Mouse (Mus musculus) heart, embryonic 10.5 days (tissue): ENCODE data around the gene Garnl3. TPM values are rescaled to one million over a fixed set of nuclear protein-coding genes. Genes with fewer than 3 reads are reported as not detected.
A peak's percentile ranks its signal among the peaks of the same experiment; 100 is the strongest.

Experiments
- DNase-seq: peaks from one replicate; pipeline ENCODE4 v3.0.0-alpha.2; 2017; ENCODE audit warnings: low spot score
- H3K27ac ChIP-seq: fragments of 300-500 bp; sonication (generic); 2 replicates; pipeline ENCODE4 v1.5.1; 2016; ENCODE audit warnings: mild to moderate bottlenecking
- H3K27me3 ChIP-seq: fragments of 300-500 bp; sonication (generic); 2 replicates; pipeline ENCODE4 v1.6.1; 2016; ENCODE audit warnings: mild to moderate bottlenecking; ENCODE audit not compliant: poor library complexity, insufficient read depth, severe bottlenecking
- H3K36me3 ChIP-seq: fragments of 300-500 bp; sonication (generic); 2 replicates; pipeline ENCODE4 v1.6.1; 2016; ENCODE audit warnings: mild to moderate bottlenecking, moderate library complexity
- H3K4me1 ChIP-seq: fragments of 300-500 bp; sonication (generic); 2 replicates; pipeline ENCODE4 v1.6.1; 2016; ENCODE audit warnings: mild to moderate bottlenecking
- H3K4me3 ChIP-seq: fragments of 300-500 bp; sonication (generic); 2 replicates; pipeline ENCODE4 v1.5.1; 2016; ENCODE audit warnings: mild to moderate bottlenecking, moderate library complexity
- H3K9me3 ChIP-seq: fragments of 300-500 bp; sonication (generic); 2 replicates; pipeline ENCODE4 v1.6.1; 2016; ENCODE audit warnings: mild to moderate bottlenecking, moderate library complexity
- WGBS: fragments of 180-500 bp; shearing (Covaris S2); methylation state at CpG from one replicate; pipeline ENCODE4 v1.1.7; 2016; 5-methylcytosine and 5-hydroxymethylcytosine counted together
- polyA plus RNA-seq: library from polyadenylated mRNA; unstranded; fragments of >200 nt; fragmentation: Nextera tagmentation; extraction: Ambion mirVana; gene quantifications from 2 replicates; pipeline ENCODE4 v1.2.1, GENCODE M21; 2016

The Garnl3 gene
- polyA plus RNA-seq, 1 experiment from 2014 or later: 10.5 TPM

- Histone ChIP-seq H3K27me3 (no peaks in the 10 kb centered on the region), H3K9me3 (no peaks in the 10 kb centered on the region), H3K27ac (peak overlapping the region; percentile 96), H3K4me3 (peak overlapping the region; percentile 72), H3K4me1 (peaks cover 47% of the 10 kb centered on the region), H3K36me3 (peaks cover 31% of the 10 kb centered on the region)
- WGBS: under 1% methylated on average over 55 of the region's 55 CpGs
- peak; percentile 94 for DNase-seq
Measured at GRCm38 (mm10) chr2:32966689-32967631, 164.5 kb downstream of the Garnl3 start.

GRCm38 (mm10) chr2:32966184-32966688, 165.2 kb downstream of the Garnl3 start:
- 11% methylated on average over 13 of the region's 13 CpGs for WGBS
- H3K36me3 ChIP-seq: peaks cover 31% of the 10 kb centered on the region
- peak overlapping the region; percentile 72 for H3K4me3 ChIP-seq
- no peaks in the 10 kb centered on the region for H3K9me3 ChIP-seq
- peaks cover 49% of the 10 kb centered on the region for H3K4me1 ChIP-seq
- peak overlapping the region; percentile 96 for H3K27ac ChIP-seq
- DNase-seq: no peak
- no peaks in the 10 kb centered on the region for H3K27me3 ChIP-seq

DNA sequence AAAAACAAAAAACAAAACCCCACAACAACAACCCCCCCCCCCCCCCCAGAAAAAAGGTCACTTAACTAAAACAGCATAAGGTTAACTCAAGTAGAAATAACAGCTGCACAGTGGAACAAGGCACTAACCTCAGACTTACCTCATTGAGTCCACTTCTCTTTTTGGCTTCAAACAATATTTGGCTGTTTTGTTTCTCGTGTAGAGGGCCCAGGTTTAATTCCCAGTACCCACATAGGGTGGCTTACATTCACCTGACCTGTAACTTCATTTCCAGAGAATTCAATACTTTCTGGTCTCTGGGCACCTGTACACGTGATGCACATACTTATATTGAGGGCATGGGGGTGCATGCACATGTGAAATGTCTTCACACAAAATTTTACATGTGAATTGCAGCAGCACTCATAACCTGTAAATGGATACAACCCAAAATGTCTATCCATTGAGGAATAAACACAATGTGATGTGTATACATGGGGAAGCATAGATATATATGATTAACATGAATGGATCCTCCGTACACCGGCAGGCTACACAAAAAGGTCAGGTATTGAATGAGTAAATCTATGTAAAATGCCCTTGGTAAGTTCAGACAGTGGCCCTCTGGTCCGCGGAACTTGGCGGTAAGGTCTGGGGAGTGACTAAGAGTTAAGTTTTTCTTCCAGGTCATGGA, 165.8 kb downstream of the Garnl3 start:
- WGBS: 20% methylated on average over 7 of the region's 7 CpGs
- 0 out of 2 replicates have a peak overlapping the region, but pooled peaks have one; percentile 96 for H3K27ac ChIP-seq
- no peak for DNase-seq
- H3K9me3 ChIP-seq: no peaks in the 10 kb centered on the region
- H3K27me3 ChIP-seq: no peaks in the 10 kb centered on the region
- peaks cover 55% of the 10 kb centered on the region for H3K4me1 ChIP-seq
- peaks cover 31% of the 10 kb centered on the region for H3K36me3 ChIP-seq
- peak overlapping the region; percentile 72 for H3K4me3 ChIP-seq

DNA sequence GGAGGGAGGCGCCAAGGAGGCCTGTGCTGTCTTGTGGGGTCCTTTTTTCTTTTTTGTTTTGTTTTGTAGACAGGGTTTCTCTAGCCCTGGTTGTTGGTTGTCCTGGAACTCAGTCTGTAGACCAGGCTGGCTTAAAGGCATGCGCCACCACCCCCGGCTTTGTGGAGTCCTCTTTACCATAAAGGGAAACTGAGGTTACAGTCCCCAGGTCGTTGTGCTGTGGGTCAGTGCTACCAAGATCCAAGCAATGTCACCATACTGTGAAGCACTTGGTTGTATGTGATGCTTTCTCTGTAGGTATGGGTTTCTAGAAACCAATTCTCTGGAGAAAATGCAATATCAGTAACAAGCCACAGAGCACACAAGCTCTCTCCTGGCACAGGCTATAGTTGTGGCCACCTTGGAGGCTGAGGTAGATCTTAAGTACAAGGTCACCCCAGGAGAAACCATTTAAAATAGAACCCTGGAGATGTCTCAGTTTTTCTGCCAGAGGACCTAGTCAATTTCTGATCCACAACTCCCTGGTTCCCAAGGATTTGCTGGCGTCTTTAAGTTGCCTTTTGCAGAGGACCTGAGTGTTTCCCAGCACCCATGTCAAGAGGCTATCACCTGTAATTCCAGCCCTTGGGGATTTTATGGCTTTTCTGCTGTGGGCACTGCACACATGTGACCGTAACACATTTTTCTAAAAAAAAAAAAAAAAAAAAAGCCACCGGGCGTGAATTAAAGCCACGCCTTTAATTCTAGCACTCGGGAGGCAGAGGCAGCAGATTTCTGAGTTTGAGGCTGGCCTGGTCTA, 166.6 kb downstream of the Garnl3 start:
- WGBS: 33% methylated on average over 10 of the region's 10 CpGs
- no peak overlapping the region for H3K4me3 ChIP-seq
- no peaks in the 10 kb centered on the region for H3K9me3 ChIP-seq
- no peaks in the 10 kb centered on the region for H3K27me3 ChIP-seq
- no peak for DNase-seq
- H3K4me1 ChIP-seq: peaks cover 58% of the 10 kb centered on the region
- peaks cover 31% of the 10 kb centered on the region for H3K36me3 ChIP-seq
- no peak overlapping the region for H3K27ac ChIP-seq

DNA sequence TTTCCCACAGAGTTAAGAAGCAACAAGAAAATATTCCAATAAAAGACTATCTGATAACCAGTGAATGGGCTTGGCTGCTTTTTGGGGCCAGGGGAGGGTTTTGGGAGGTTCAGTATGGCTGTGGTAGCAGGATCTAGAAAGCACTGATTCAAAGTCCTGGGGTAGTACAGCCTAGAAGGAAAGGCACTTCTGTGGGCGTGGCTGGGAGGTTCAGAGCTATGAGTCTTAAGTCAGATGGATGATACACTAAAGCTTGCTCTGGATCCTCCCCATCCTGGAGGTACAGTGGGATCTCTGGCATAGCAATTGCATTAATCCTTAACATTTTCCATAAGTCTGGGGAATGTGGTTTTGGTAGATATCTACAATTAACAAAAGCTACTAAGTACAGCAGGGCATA, 167.5 kb downstream of the Garnl3 start:
- peak overlapping the region; percentile 89; the same call in 1 of the 2 replicates for H3K4me3 ChIP-seq
- no peak overlapping the region for H3K27ac ChIP-seq
- peaks cover 51% of the 10 kb centered on the region for H3K4me1 ChIP-seq

DNA sequence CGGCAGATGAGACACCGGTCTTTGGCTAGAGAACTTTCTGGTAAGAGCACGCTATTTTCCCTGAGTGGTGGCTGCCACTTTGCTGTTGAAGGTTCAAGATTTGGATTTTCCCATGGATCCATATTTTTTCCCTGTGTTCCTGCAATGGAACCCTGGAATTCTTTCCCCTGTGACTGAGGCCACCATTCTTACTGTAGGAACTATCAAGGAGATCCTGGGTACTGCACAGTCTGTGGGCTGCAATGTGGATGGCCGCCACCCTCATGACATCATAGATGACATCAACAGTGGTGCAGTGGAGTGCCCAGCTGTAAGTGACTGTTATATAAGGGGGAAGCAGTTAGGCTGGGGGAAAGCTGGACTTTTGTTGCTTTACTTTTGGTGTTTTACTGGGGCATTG, 167.9 kb downstream of the Garnl3 start:
- no peak for DNase-seq
- Histone ChIP-seq H3K4me3 (peak overlapping the region; percentile 89), H3K9me3 (no peaks in the 10 kb centered on the region), H3K27ac (no peak overlapping the region), H3K36me3 (peaks cover 31% of the 10 kb centered on the region), H3K27me3 (no peaks in the 10 kb centered on the region), H3K4me1 (peaks cover 49% of the 10 kb centered on the region)
- WGBS: 69% methylated on average over 4 of the region's 4 CpGs

More for the DNA sequence above, 167.5 kb downstream of the Garnl3 start:
- 71% methylated on average over 1 of the region's 1 CpGs for WGBS
- H3K36me3 ChIP-seq: peaks cover 31% of the 10 kb centered on the region
- H3K27me3 ChIP-seq: no peaks in the 10 kb centered on the region
- no peaks in the 10 kb centered on the region for H3K9me3 ChIP-seq
- no peak for DNase-seq

DNA sequence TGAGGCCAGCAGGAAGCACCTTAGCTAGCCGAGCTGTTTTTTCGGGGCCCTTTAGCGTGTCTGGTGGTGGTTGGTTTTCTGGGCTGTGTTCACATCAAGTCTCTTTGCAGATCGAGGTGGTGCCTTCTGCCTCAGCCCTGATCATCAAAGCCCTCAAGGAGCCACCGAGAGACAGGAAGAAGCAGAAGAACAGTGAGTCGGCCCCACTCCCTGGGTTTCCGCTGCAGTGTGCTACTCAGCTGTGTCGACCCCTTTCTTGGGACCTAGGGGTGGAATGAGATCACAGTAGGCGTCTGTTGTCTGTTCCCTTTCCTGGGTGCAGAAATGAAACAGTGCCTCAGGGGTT, 168.6 kb downstream of the Garnl3 start:
- peaks cover 42% of the 10 kb centered on the region for H3K4me1 ChIP-seq
- H3K36me3 ChIP-seq: peaks cover 34% of the 10 kb centered on the region
- peak overlapping the region; percentile 89 for H3K4me3 ChIP-seq
- DNase-seq: no peak
- no peaks in the 10 kb centered on the region for H3K9me3 ChIP-seq
- H3K27me3 ChIP-seq: no peaks in the 10 kb centered on the region
- 11% methylated on average over 9 of the region's 9 CpGs for WGBS
- H3K27ac ChIP-seq: peak overlapping the region; percentile 96

- Histone ChIP-seq H3K27me3 (no peaks in the 10 kb centered on the region), H3K36me3 (peaks cover 35% of the 10 kb centered on the region), H3K4me1 (peaks cover 36% of the 10 kb centered on the region), H3K27ac (peak overlapping the region; percentile 96), H3K4me3 (peak overlapping the region; percentile 89), H3K9me3 (no peaks in the 10 kb centered on the region)
- WGBS: under 1% methylated on average over 33 of the region's 33 CpGs
- no peak for DNase-seq
Measured at GRCm38 (mm10) chr2:32962062-32962874, 169.2 kb downstream of the Garnl3 start.

GRCm38 (mm10) chr2:32961192-32961995, 170.1 kb downstream of the Garnl3 start, which contains the start of the genes Rpl12 and Lrsam1:
TSS of gene Rpl12 (plus strand) at chr2:32961559.
TSS of gene Lrsam1 (minus strand) at chr2:32961614.
- Histone ChIP-seq H3K4me1 (peaks cover 33% of the 10 kb centered on the region), H3K36me3 (peaks cover 43% of the 10 kb centered on the region), H3K27me3 (no peaks in the 10 kb centered on the region), H3K4me3 (peak within 1 kb of the TSS; percentile 89), H3K27ac (peak within 1 kb of the TSS; percentile 96), H3K9me3 (no peaks in the 10 kb centered on the region)
- WGBS: 2% methylated on average over 55 of the region's 55 CpGs
- peak; percentile 97 for DNase-seq

GRCm38 (mm10) chr2:32960273-32960672, 171.2 kb downstream of the Garnl3 start:
- H3K27ac ChIP-seq: no peak overlapping the region; the same call in 1 of the 2 replicates
- no peaks in the 10 kb centered on the region for H3K27me3 ChIP-seq
- no peak for DNase-seq
- WGBS: 81% methylated on average over 4 of the region's 4 CpGs
- peaks cover 55% of the 10 kb centered on the region for H3K36me3 ChIP-seq
- peaks cover 30% of the 10 kb centered on the region for H3K4me1 ChIP-seq
- H3K9me3 ChIP-seq: no peaks in the 10 kb centered on the region
- peak overlapping the region; percentile 89 for H3K4me3 ChIP-seq

GRCm38 (mm10) chr2:32957344-32957743, 174.1 kb downstream of the Garnl3 start:
- no peak for DNase-seq
- 57% methylated on average over 8 of the region's 8 CpGs for WGBS
- H3K36me3 ChIP-seq: peaks cover 54% of the 10 kb centered on the region

More at GRCm38 (mm10) chr2:32957344-32957743, 174.1 kb downstream of the Garnl3 start:
- no peak overlapping the region for H3K4me3 ChIP-seq
- no peaks in the 10 kb centered on the region for H3K27me3 ChIP-seq
- H3K4me1 ChIP-seq: peaks cover 15% of the 10 kb centered on the region
- H3K9me3 ChIP-seq: no peaks in the 10 kb centered on the region
- H3K27ac ChIP-seq: no peak overlapping the region
